Mouse (Mus musculus): Measurements from ENCODE around the gene Gpr180.
A peak's percentile ranks its signal among the peaks of the same experiment; 100 is the strongest.

- TF ChIP-seq CTCF (IDR thresholded peaks at IDR 0.05; ENCODE audit: low read depth) (no peak), EP300 (IDR thresholded peaks at IDR 0.05; ENCODE audit: low read depth) (peak; percentile 63)
Measured at GRCm38 (mm10) chr14:118194219-118194914, 57.4 kb downstream of the Gpr180 start.
